ENCODE assay signal across 8 mouse cellular contexts in the genomic region with DNA sequence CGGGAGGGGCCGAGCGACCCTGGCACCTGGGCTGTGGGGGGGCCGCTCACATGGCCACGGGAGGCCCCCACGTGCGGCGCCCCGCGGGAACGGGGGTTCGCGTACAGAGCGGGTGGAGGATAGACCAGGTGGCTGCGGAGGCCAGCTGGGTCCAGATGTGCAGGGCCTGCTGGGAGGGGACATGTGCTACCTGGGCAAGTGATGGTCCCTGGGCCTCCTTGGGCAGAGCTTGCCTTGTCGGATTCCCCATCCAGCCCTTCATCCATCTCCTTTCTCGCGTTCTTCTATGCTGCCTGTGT. TPM values are rescaled to one million over a fixed set of nuclear protein-coding genes. Genes with fewer than 3 reads are reported as not detected.
A peak's percentile ranks its signal among the peaks of the same experiment; 100 is the strongest.
DNase-seq lines count a peak whose midpoint lies in the region; ATAC-seq and TF ChIP-seq lines count a peak whose summit lies in the region.

No protein-coding gene starts in this region.

- 0% methylated on average over 18 of the region's 18 CpGs for WGBS in kidney, embryonic 16.5 days
- WGBS in intestine, embryonic 16.5 days, result under 1% methylated on average over 18 of the region's 18 CpGs
- 2% methylated on average over 18 of the region's 18 CpGs for WGBS in olfactory bulb, adult 2 months

- TF ChIP-seq CTCF in olfactory bulb, adult 2 months (IDR thresholded peaks at IDR 0.05; ENCODE audit: insufficient read depth, low read depth, low read length), result no peak

- H3K4me1 ChIP-seq in kidney, embryonic 16.5 days (ENCODE audit: insufficient read depth, low read length), result peaks cover 14% of the 10 kb centered on the region
- H3K4me1 ChIP-seq in intestine, embryonic 16.5 days (ENCODE audit: control insufficient read depth, insufficient read depth, low read length), result peaks cover 15% of the 10 kb centered on the region
- H3K4me1 ChIP-seq in olfactory bulb, adult 2 months (ENCODE audit: control insufficient read depth, insufficient read depth, low read length), result peaks cover 39% of the 10 kb centered on the region

- no peak for DNase-seq in kidney, adult 11 months
- peak; percentile 28 for DNase-seq in MN1 (ENCODE audit: low spot score)
- DNase-seq in embryo, embryonic 9.5 days (ENCODE audit: extremely low spot score), result peak; percentile 13
- no peak for DNase-seq in adrenal gland, postnatal 25 days

- no peak overlapping the region for H3K27ac ChIP-seq in kidney, embryonic 16.5 days (ENCODE audit: low read length)
- H3K27ac ChIP-seq in intestine, embryonic 16.5 days (ENCODE audit: low read length), result no peak overlapping the region
- H3K27ac ChIP-seq in olfactory bulb, adult 2 months (ENCODE audit: insufficient read depth, low read depth, low read length), result peak overlapping the region; percentile 95

- H3K36me3 ChIP-seq in kidney, embryonic 16.5 days (ENCODE audit: insufficient read depth, low read length), result no peaks in the 10 kb centered on the region
- no peaks in the 10 kb centered on the region for H3K36me3 ChIP-seq in intestine, embryonic 16.5 days (ENCODE audit: control insufficient read depth, insufficient read depth, low read length)

- peak overlapping the region; percentile 99 for H3K4me2 ChIP-seq in kidney, embryonic 16.5 days (replicated peaks; ENCODE audit: low read depth, low read length)
- H3K4me2 ChIP-seq in intestine, embryonic 16.5 days (ENCODE audit: low read depth, low read length), result peak overlapping the region; percentile 93

- H3K9me3 ChIP-seq in kidney, embryonic 16.5 days (ENCODE audit: low read length), result no peaks in the 10 kb centered on the region
- no peaks in the 10 kb centered on the region for H3K9me3 ChIP-seq in intestine, embryonic 16.5 days (ENCODE audit: control insufficient read depth, low read length)

- H3K9ac ChIP-seq in kidney, embryonic 16.5 days (replicated peaks; ENCODE audit: low read length), result peak overlapping the region; percentile 68
- H3K9ac ChIP-seq in intestine, embryonic 16.5 days (ENCODE audit: low read depth, low read length), result peak overlapping the region; percentile 67

- H3K27me3 ChIP-seq in kidney, embryonic 16.5 days (ENCODE audit: insufficient read depth, low read length), result peaks cover 66% of the 10 kb centered on the region
- peaks cover 62% of the 10 kb centered on the region for H3K27me3 ChIP-seq in intestine, embryonic 16.5 days (replicated peaks; ENCODE audit: control insufficient read depth, insufficient read depth, low read length)

- ATAC-seq in kidney, embryonic 16.5 days (ENCODE audit: low FRiP score, low TSS enrichment), result no peak
- ATAC-seq in intestine, embryonic 16.5 days, result 0 out of 2 replicates have a peak, but pooled peaks have one; percentile 24
- ATAC-seq in inflammation-experienced regulatory T-cells, adult 6 months, result no peak

- no peak for TF ChIP-seq POLR2A in olfactory bulb, adult 2 months (IDR thresholded peaks at IDR 0.05; ENCODE audit: insufficient read depth, low read depth, low read length)

- H3K4me3 ChIP-seq in kidney, embryonic 16.5 days (ENCODE audit: low read length), result peak overlapping the region; percentile 62
- H3K4me3 ChIP-seq in intestine, embryonic 16.5 days (ENCODE audit: low read length), result peak overlapping the region; percentile 63
- H3K4me3 ChIP-seq in olfactory bulb, adult 2 months (ENCODE audit: insufficient read depth, low read depth, low read length), result peak overlapping the region; percentile 97

RNA-seq across cellular contexts. Expression of a gene that starts 0.7 kb away (rescaled TPM):
- polyA plus RNA-seq in kidney, embryonic 16.5 days (2015; fragmentation: Nextera tagmentation; extraction: Ambion mirVana), result 68.2 and 68.5 TPM in 2 replicates
- 51.2 and 52.6 TPM in 2 replicates for polyA plus RNA-seq in intestine, embryonic 16.5 days (2015; fragmentation: Nextera tagmentation; extraction: Ambion mirVana)
- polyA plus RNA-seq in olfactory bulb, adult 2 months (2012; ENCODE audit: insufficient read depth, insufficient read length, low replicate concordance, missing spikeins), result not detected in 2 replicates
- polyA plus RNA-seq in inflammation-experienced regulatory T-cells, adult 6 months (2017; shearing (Covaris generic)), result 10 to 100 TPM; 58.0 to 75.9 (median 74.7) TPM
- total RNA-seq in adrenal gland, postnatal 25 days (2021), result 50.6 and 63.0 TPM in 2 replicates

Comparison
In these comparisons a context has a peak if more than half of its experiments do, and no peak if none do; other contexts are left out.
1. DNase-seq: peak in MN1 (single experiment) and embryo, embryonic 9.5 days (single experiment); none in kidney, adult 11 months (single experiment) and adrenal gland, postnatal 25 days (single experiment).
2. Peak in every context shown above with its lines, with median percentiles within 50 percentile points of each other: H3K4me3 ChIP-seq.